Mouse (Mus musculus): ENCODE data around the gene Rabep2. TPM values are rescaled to one million over a fixed set of nuclear protein-coding genes. Genes with fewer than 3 reads are reported as not detected.
"Not testable (repeated sequence)": the region's sequence is repeated elsewhere in the genome, so short reads cannot be mapped to it uniquely, and the experiment has no call there.

The Rabep2 gene
- 1 to 10 TPM; 5.9 to 9.9 (median 6.0) TPM for total RNA-seq (2022)

- peak; percentile 93 for DNase-seq (ENCODE audit: low spot score)
These were observed at the start of gene Rabep2 for GRCm38 (mm10) chr7:126428631-126429502. TSS of gene Rabep2 (plus strand) at chr7:126428759.

DNA sequence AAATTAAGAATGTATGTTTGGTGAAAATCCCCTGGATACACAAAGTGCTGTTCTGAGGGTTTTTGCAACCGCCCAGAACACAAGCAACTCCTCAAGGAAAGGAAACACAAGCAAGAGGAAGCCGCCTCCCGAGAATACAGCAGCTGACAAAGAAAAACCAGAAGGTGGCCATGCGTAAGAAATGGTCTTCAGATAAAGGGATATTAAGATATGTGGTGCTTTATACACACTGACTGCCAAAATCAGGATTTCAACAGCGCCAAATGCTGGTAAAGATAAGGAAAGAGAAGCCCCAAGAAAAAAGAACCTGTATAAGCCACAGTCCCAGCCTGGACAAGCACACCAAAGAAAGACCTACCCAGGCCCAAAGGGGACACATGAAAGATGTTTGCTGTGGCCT lies 45.0 kb upstream of the Rabep2 start:
- DNase-seq (ENCODE audit: low spot score), result no peak

DNA sequence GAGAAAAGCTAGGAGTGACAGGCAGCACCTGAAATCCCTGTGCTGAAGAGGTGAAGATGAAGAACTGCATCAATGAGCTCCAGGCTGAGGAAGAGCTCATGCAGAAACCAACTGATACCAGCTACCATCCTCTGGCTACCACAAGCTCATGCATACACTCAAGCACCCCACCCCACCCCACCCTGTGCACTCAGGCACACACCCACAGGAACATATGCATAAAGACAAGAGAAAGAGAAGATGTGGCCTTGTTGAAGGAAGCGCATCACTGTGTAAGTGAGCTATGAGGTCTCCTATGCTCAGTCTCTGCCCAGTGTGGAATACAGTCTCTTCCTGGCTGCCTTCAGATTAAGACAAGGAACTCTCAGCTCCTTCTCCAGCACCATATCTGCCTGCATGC lies 40.4 kb upstream of the Rabep2 start:
- DNase-seq (ENCODE audit: low spot score), result no peak

DNA sequence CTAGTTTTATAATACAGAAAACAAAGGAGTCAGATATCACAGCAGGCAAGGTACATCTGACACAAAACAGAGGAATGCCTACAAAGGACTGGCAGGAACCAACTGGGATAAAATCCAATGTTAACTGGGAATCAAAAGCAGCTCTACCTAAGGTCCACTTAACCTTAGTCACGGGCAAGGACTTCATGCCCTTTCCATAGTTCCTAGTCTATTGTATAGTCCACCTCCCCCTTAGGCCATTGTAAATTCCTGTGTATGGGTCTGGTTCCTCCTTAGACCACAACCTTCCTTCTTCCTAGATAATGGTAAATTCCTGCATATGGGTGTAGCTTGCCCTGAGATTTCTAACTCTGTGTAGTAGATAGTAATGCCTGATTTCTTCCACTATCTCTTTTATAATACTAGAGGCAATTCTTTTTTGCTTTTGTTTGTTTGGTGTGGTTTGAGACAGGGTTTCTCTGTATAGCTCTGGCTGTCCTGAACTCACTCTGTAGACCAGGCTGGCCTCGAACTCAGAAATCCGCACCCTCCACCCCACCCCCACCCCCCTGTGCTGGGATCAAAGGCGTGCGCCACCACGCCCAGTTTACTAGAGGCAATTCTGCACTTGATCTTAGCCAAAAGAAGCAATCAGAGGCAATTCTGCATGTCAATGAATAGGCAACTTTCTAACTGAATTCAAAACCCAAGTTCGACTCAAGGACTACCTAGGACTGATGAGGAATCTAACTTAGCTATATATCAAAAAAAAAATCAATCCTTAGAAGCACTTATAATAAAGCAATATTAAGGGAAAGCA lies 36.3 kb upstream of the Rabep2 start:
- not testable (repeated sequence) for DNase-seq (ENCODE audit: low spot score)

DNA sequence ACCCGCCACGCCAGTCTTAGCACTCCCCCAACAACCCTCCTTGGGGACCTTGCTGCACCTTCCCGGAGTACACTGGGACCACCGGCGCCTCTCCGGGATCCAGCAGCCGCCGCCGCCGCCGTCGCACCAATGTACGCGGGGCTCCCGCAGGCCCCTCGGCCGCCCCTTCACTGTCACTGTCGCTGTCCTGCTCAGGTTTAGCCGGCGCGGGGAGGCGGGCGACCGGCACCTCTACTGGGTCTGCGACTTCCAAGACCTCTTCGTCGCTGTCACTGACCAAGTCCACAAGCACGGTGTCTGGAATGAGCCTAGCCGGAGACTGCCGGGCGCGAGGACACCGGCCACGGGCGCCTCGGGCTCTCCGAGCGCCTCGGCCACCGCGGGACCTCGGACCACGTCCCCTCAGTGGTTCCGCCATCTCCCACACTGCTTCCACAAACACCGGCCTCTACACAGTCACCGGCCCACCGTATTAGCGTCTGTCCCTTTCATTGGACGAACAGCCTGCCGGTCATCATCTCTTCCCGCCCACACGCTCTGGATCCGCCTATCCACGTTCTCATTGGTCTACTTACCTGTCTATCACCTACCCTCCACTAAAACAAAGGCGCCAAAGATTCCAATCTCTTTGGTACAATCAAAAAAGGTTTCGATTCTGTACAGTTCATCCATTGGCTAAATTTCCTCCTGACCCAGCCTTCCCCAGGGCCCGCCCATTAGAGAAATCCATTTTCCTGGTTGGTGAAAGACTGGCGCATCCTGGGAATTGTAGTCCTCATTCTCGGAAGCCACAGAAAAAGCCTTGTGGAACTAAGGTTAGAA lies 32.0 kb upstream of the Rabep2 start, which contains the start of gene Nfatc2ip:
Gene Nfatc2ip (minus strand): TSS at position 440 of the 822 bp plus-strand sequence.
- DNase-seq (ENCODE audit: low spot score), result peak; percentile 99

GRCm38 (mm10) chr7:126397221-126397620 lies 31.3 kb upstream of the Rabep2 start:
- no peak for DNase-seq (ENCODE audit: low spot score)

DNA sequence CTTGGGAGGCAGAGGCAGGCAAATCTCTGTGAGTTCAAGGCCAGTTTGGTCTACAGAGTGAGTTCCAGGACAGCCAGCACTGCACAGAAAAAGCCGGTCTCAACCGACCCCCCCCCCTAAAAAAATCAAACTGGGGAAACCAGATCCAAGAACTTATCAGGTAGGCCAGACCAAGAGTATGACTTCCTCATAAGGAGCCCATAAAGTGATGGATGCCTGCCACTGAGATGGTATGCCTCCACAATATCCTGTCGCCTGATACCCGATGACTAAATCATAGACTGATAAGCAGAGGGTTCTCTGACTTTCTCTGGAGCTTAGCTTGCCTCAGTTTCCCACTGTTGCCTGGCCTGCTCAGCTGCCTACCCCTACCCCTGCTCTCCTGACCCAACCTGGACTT lies 30.7 kb upstream of the Rabep2 start:
- DNase-seq (ENCODE audit: low spot score), result no peak

DNA sequence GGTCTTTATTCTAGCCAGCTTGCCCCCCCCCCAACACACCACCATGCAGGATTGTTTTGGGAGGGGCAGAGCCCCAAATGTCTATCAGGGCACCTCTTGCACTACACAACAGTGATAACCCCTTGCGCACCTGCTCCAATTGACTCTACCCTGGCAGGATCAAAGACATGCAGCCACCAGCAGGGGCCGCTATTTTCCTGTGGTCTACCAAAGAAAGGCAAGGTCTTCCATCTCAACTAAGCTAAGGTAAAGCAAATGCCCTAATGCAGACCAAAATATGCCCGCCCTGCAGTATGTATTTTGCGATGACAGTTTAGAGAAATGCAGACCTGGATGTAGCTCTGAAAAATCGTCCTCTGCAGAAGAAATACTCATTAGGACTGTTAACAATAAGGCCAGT lies 29.0 kb upstream of the Rabep2 start:
- peak; percentile 65 for DNase-seq (ENCODE audit: low spot score)

DNA sequence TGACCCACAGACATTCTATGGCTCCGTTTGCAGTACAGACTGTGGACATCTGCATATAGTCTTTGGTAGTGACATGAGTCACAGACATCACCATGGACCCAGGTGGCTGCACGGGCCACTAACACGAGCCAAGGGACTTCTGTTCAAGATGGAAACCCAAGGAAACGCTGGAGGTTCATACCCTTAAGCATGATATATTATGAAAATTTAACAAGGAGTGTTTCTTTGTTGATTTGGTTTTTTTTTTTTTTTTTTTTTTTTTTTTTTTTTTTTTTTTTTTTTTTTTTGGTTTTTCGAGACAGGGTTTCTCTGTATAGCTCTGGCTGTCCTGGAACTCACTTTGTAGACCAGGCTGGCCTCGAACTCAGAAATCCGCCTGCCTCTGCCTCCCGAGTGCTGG lies 26.0 kb upstream of the Rabep2 start:
- DNase-seq (ENCODE audit: low spot score), result not testable (repeated sequence)

DNA sequence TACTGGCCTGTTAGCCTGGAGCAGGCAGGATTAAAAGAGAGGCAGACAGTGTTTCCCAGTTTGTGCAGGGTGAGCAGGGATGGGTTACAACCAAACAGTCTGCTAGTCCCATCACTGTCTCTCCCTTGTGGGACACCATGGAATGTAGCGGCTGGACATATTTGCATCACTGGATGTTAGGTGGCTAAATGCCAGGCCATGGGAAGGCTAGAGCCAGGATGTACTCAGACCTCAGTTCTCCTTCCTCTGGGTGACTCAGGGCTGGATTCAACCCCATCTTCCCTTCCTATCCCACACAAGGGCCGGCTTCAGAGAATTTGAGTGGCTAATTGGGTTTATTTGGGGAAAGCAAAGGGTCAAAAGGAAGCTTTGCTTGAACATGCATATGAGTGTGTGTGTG lies 19.9 kb upstream of the Rabep2 start:
- no peak for DNase-seq (ENCODE audit: low spot score)

DNA sequence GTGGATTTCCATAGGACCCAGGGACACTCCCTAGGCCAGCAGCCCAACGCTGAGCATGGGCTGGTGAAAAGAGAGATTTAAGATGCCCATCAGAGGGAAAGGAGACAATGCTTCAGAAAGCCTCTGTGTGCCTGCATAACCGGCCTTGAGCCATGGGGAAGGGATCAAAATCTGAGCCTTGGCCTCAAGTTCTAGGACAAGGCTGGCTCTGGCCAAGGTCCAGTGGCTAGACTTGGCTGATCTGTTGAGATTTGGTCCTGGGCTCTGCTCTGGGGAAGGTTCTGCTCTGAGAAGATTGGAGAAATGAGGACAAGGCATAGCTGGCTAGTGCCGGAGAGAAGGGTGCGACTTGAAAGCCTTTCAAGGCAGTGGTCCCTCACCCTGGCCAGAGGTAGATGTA lies 17.5 kb upstream of the Rabep2 start:
- DNase-seq (ENCODE audit: low spot score), result no peak

DNA sequence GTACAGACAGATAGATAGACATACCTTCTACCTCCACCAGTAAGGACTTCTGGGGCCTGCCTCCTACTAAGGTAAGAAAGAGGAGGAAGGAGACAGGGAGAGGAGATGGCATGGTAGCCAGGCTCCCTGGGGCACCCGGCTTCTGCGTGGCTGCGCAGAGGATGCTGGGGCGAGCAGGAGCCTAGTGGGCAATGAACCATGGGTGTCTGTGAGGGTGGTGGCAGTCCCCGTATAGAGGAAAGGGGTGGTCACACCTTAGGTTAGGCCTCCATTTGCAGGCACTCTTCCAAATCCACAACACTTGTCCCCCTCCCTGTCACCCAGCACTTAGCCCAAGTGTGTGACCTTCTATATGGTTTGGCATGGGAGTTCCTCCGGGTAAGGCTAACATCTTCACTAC lies 13.8 kb upstream of the Rabep2 start, which contains the start of gene Cd19:
Gene Cd19 (minus strand): TSS at position 165 of the 400 bp plus-strand sequence.
- no peak for DNase-seq (ENCODE audit: low spot score)

DNA sequence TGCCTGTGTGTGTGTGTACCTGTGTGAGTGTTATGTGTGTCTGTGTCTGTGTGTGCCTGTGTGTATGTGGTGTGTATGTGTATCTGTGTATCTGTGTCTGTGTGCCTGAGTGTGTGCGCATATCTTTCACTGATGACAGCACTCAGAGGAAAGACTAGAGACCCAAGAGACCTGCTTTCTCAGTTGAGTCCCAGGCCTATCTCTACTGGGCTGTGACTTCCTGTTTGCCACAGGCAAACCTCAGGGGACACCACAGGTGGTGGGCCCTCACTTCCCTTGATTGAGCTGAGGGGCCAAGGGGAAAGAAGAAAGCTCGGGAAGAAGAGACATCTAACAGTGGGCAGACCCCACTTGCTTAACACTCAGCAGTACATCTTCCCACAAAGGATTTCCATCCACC lies 11.9 kb upstream of the Rabep2 start:
- no peak for DNase-seq (ENCODE audit: low spot score)

GRCm38 (mm10) chr7:126417045-126417444 lies 11.5 kb upstream of the Rabep2 start:
- no peak for DNase-seq (ENCODE audit: low spot score)

GRCm38 (mm10) chr7:126417606-126418005 lies 11.0 kb upstream of the Rabep2 start:
- no peak for DNase-seq (ENCODE audit: low spot score)

DNA sequence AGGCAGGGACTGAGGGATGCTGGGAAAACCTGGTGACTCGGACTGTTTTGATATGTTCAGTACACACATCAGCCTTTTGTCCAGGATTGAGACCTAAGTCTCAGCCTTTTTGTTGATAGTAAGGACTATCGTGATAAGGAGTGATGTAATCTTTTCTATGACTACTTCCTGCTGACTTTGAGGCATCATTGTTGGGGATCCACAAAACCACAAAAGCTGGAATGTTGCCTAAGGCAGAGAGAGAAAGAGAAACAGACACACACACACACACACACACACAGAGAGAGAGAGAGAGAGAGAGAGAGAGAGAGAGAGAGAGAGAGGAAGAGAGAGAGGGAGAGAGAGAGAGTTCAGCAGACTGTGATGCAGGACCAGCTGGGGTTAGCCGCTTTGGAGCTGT lies 10.1 kb upstream of the Rabep2 start:
- DNase-seq (ENCODE audit: low spot score), result no peak

DNA sequence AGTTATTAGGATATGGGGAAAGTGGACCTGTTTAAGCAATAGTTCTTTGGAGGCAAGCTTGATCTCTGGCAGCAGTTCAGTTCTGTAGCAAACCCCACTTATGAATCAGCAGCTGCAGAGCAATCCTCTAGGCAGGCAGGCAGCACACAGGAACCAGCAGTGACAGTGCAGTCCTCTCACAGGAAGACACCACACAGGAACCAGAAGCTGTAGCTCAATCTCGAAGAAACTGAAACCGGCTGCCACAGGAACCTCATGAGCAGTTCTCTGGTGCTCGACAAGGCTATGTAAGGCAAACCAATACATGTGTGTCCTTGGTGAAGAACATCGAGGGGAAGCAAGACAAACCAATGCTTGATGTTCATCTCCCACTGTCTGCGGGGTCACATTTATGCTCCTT lies 6.8 kb upstream of the Rabep2 start:
- no peak for DNase-seq (ENCODE audit: low spot score)

DNA sequence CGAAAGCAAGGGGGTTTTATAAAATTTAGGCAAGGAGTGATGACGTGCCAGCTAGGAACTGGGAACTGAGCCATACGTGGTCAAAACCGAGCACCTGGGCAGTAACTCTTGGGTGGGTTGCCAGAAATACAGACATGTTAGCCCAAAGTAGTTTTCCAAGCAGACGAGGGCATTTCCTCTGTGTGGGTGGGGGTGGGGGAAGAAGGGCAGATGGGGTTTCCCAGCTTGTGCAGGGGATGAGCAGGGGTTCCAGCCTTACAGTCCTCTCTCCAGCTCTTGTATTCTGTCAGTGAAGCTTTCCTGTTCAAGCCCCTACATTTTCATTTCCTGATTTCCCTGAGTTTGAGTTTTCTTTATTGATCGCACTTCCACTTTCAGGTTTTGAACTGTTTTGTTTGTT lies 4.4 kb upstream of the Rabep2 start:
- DNase-seq (ENCODE audit: low spot score), result no peak

GRCm38 (mm10) chr7:126427323-126427860 lies 1.2 kb upstream of the Rabep2 start:
- no peak for DNase-seq (ENCODE audit: low spot score)

DNA sequence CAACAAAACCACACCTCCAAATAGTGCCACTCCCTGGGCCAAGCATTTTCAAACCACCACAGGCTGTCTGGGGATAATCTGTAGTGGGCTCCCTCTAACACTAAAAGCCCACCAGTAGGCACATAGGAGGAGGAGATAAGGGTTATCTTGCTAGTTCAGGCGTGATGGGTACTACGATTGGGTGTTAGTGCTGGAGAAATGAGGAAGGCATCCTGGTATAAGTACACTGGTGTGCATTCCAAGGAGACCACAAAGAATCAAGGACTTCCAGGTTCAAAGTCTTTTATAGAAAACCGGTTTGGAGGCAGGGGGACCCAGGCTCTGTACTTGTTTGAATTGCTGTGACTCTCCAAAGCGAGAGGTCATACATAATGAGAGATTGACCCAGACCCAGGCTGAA lies 405 bp upstream of the Rabep2 start:
- DNase-seq (ENCODE audit: low spot score), result no peak

- no peak for DNase-seq (ENCODE audit: low spot score)
These were observed 942 bp downstream of the Rabep2 start for GRCm38 (mm10) chr7:126429503-126429898.

DNA sequence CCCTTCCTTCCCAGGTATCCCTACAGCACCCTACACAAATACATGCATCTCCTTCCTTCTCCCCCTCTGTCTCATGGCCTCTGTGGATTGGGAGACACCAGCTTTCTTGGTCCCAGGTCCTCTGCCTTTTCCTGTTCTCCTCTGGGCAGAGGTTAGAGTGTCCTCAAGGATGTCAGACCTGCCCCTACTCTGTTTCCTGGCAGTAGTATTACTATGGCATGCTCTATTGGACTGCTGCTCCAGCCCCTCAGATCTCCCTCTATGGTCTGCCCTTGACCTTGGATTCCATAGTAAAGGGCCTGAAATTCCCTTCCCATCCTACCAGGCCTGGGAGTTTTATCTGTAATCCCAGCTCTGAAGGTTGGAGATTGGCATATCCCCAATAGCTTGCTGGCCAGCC lies 1.6 kb downstream of the Rabep2 start:
- DNase-seq (ENCODE audit: low spot score), result no peak
